In the genomic region with DNA sequence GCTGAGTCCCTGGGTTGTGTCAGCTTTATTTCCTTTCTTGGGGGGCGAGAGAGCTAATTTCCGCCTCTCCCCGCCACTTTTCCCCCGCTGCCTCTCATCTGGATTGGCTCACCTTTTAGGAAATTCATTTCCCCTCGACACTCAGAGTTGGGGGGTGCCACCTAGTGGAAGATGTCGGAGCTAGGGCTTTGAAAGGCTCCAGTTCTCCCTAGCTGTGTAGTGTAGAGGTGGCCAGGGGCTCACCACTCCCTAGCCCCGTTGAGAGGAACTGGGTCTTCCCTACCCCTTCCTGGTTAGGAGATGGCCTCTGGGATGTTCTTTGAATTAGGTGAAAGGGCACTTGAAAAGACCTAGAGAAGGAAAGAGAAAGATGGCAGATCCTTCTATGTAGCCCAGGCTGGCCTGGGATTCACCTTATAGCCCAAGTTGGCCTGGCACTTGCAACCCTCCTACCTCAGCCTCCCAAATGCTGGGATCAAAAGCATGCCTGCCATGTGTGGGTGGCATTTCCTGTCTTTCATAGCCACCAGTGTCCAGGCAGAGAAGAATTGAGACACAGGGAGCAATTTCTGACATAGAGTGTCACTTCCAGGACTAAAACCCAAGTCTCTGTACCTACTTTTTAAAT, we compare ENCODE assay signal across 7 mouse cellular contexts. TPM values are rescaled to one million over a fixed set of nuclear protein-coding genes. Genes with fewer than 3 reads are reported as not detected.
A peak's percentile ranks its signal among the peaks of the same experiment; 100 is the strongest.
DNase-seq lines count a peak whose midpoint lies in the region; ATAC-seq lines count a peak whose summit lies in the region.

No protein-coding gene starts in this region.

- no peaks in the 10 kb centered on the region for H3K27me3 ChIP-seq in forebrain, embryonic 16.5 days (replicated peaks; ENCODE audit: control insufficient read depth, insufficient read depth, low read length)
- H3K27me3 ChIP-seq in hindbrain, embryonic 10.5 days (ENCODE audit: insufficient read depth, poor library complexity, severe bottlenecking) = peaks cover 12% of the 10 kb centered on the region

- peak overlapping the region; percentile 49 for H3K27ac ChIP-seq in forebrain, embryonic 16.5 days (ENCODE audit: low read length)
- peak overlapping the region; percentile 82 for H3K27ac ChIP-seq in hindbrain, embryonic 10.5 days

- H3K4me2 ChIP-seq in forebrain, embryonic 16.5 days (ENCODE audit: low read length) = peak overlapping the region; percentile 99

- WGBS in forebrain, embryonic 16.5 days = 0% methylated on average over 7 of the region's 7 CpGs
- 2% methylated on average over 7 of the region's 7 CpGs for WGBS in hindbrain, embryonic 10.5 days

- H3K4me3 ChIP-seq in forebrain, embryonic 16.5 days (replicated peaks; ENCODE audit: low read length) = peak overlapping the region; percentile 78
- H3K4me3 ChIP-seq in hindbrain, embryonic 10.5 days = peak overlapping the region; percentile 61

- no peaks in the 10 kb centered on the region for H3K9me3 ChIP-seq in forebrain, embryonic 16.5 days (ENCODE audit: control insufficient read depth, low read length)
- no peaks in the 10 kb centered on the region for H3K9me3 ChIP-seq in hindbrain, embryonic 10.5 days

- peak; percentile 39 for ATAC-seq in forebrain, embryonic 16.5 days

- H3K9ac ChIP-seq in forebrain, embryonic 16.5 days (replicated peaks; ENCODE audit: low read depth, low read length) = peak overlapping the region; percentile 67

- peak; percentile 83 for DNase-seq in Muller cell, postnatal 12 days (ENCODE audit: inconsistent ontology term)
- DNase-seq in cerebellum, adult 18-20 months = peak; percentile 85 to 88
- peak; percentile 84 for DNase-seq in hindbrain, embryonic 10.5 days (ENCODE audit: low spot score)
- DNase-seq in layer of hippocampus, postnatal 10 days (ENCODE audit: low spot score in 2 of 2) = peak; percentile 85 to 88
- peak; percentile 93 for DNase-seq in lung, postnatal 36 days
- DNase-seq in right cerebral cortex, postnatal 10 days (ENCODE audit: low spot score in 2 of 2) = peak; percentile 87 to 90

- H3K36me3 ChIP-seq in forebrain, embryonic 16.5 days (ENCODE audit: control insufficient read depth, insufficient read depth) = no peaks in the 10 kb centered on the region; the same call in 1 of the 2 replicates
- peaks cover 33% of the 10 kb centered on the region for H3K36me3 ChIP-seq in hindbrain, embryonic 10.5 days

- peaks cover 18% of the 10 kb centered on the region for H3K4me1 ChIP-seq in forebrain, embryonic 16.5 days (replicated peaks; ENCODE audit: control insufficient read depth, insufficient read depth, low read length)
- peaks cover 42% of the 10 kb centered on the region for H3K4me1 ChIP-seq in hindbrain, embryonic 10.5 days (replicated peaks)

RNA-seq across cellular contexts. Expression of gene Grn, which starts 1.0 kb away (rescaled TPM):
- polyA plus RNA-seq in forebrain, embryonic 16.5 days (2015; fragmentation: Nextera tagmentation; extraction: Ambion mirVana) = 68.0 and 72.8 TPM in 2 replicates
- 76.8 and 88.9 TPM in 2 replicates for polyA plus RNA-seq in hindbrain, embryonic 10.5 days (2016; fragmentation: Nextera tagmentation; extraction: Ambion mirVana)
- 10 to 100 TPM; 81.8 to 83.7 TPM for total RNA-seq in layer of hippocampus, postnatal 10 days (2021)

RNA-seq across cellular contexts. Expression of gene Fam171a2, which starts 16.4 kb away (rescaled TPM):
- polyA plus RNA-seq in forebrain, embryonic 16.5 days (2015; fragmentation: Nextera tagmentation; extraction: Ambion mirVana) = 16.1 and 17.8 TPM in 2 replicates
- polyA plus RNA-seq in hindbrain, embryonic 10.5 days (2016; fragmentation: Nextera tagmentation; extraction: Ambion mirVana) = 5.2 and 8.3 TPM in 2 replicates
- 100 to 1,000 TPM; 115 TPM for total RNA-seq in layer of hippocampus, postnatal 10 days (2021)

RNA-seq across cellular contexts. Expression of gene Slc25a39, which starts 23.4 kb away (rescaled TPM):
- polyA plus RNA-seq in forebrain, embryonic 16.5 days (2015; fragmentation: Nextera tagmentation; extraction: Ambion mirVana) = 134 and 143 TPM in 2 replicates
- 236 TPM in 2 replicates for polyA plus RNA-seq in hindbrain, embryonic 10.5 days (2016; fragmentation: Nextera tagmentation; extraction: Ambion mirVana)
- total RNA-seq in layer of hippocampus, postnatal 10 days (2021) = 10 to 100 TPM; 74.8 to 80.1 TPM

RNA-seq across cellular contexts. Expression of gene Rundc3a, which starts 37.9 kb away (rescaled TPM):
- 129 and 156 TPM in 2 replicates for polyA plus RNA-seq in forebrain, embryonic 16.5 days (2015; fragmentation: Nextera tagmentation; extraction: Ambion mirVana)
- polyA plus RNA-seq in hindbrain, embryonic 10.5 days (2016; fragmentation: Nextera tagmentation; extraction: Ambion mirVana) = 23.5 and 57.0 TPM in 2 replicates
- total RNA-seq in layer of hippocampus, postnatal 10 days (2021) = 100 to 1,000 TPM; 356 to 431 TPM

RNA-seq across cellular contexts. Expression of gene Itga2b, which starts 38.8 kb away (rescaled TPM):
- 3.6 and 6.6 TPM in 2 replicates for polyA plus RNA-seq in forebrain, embryonic 16.5 days (2015; fragmentation: Nextera tagmentation; extraction: Ambion mirVana)
- polyA plus RNA-seq in hindbrain, embryonic 10.5 days (2016; fragmentation: Nextera tagmentation; extraction: Ambion mirVana) = 5.6 and 8.3 TPM in 2 replicates
- total RNA-seq in layer of hippocampus, postnatal 10 days (2021) = 1 to 10 TPM; 3.6 to 3.7 TPM

Comparison
In these comparisons a context has a peak if more than half of its experiments do, and no peak if none do; other contexts are left out.
1. Peak in every context shown above with its lines: DNase-seq, ATAC-seq, H3K4me3 ChIP-seq and H3K27ac ChIP-seq.